Mouse (Mus musculus): Measurements from ENCODE around the gene Gadl1. TPM values are rescaled to one million over a fixed set of nuclear protein-coding genes. Genes with fewer than 3 reads are reported as not detected.

Gadl1 gene
- total and polyA plus RNA-seq, 2 experiments, result not detected

- H3K9ac ChIP-seq (ENCODE audit: low read depth, low read length), result no peak overlapping the region
- no peak for DNase-seq (ENCODE audit: extremely low read depth, low read depth, low spot score)
- WGBS, result 89% methylated on average over 1 of the region's 1 CpGs
- H3K36me3 ChIP-seq (ENCODE audit: control insufficient read depth, insufficient read depth, low read length), result no peaks in the 10 kb centered on the region
- no peak overlapping the region for H3K4me3 ChIP-seq (ENCODE audit: insufficient read depth, low read depth, low read length)
- H3K27me3 ChIP-seq (ENCODE audit: control insufficient read depth, insufficient read depth, low read length), result no peaks in the 10 kb centered on the region
- no peak overlapping the region for H3K27ac ChIP-seq (replicated peaks; ENCODE audit: insufficient read depth, low read depth, low read length)
- TF ChIP-seq POLR2A (IDR thresholded peaks at IDR 0.05; ENCODE audit: extremely low read depth, insufficient read depth, low read length) (no peak), CTCF (IDR thresholded peaks at IDR 0.05; ENCODE audit: low read depth, low read length) (no peak)
- no peaks in the 10 kb centered on the region for H3K79me2 ChIP-seq (ENCODE audit: control insufficient read depth, insufficient read depth, low read length)
- H3K4me1 ChIP-seq (ENCODE audit: control insufficient read depth, insufficient read depth, low read length), result no peaks in the 10 kb centered on the region
Measured at GRCm38 (mm10) chr9:115924094-115924493, 14.8 kb downstream of the Gadl1 start.

DNA sequence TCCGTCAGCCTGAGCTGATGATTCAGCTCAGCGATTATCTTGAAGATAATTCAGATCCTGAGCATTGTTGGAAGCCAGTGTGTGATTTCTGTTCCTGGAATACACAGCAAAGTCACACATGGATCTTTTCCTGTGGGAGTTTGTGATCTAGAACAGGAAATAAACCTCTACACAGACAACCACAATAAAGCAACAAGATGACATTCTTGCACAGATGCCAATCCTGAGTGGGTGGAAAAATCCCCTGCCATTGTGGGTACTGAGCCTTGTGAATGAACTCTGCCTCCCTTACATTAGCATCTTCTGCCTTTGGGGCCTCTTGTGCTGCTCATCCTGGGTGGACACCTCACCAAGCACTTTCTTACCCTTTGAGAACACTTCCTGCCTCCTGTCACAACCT is 22.5 kb downstream of the Gadl1 start:
- Histone ChIP-seq H3K27me3 (ENCODE audit: control insufficient read depth, insufficient read depth, low read length) (no peaks in the 10 kb centered on the region), H3K4me3 (ENCODE audit: insufficient read depth, low read depth, low read length) (no peak overlapping the region), H3K36me3 (ENCODE audit: control insufficient read depth, insufficient read depth, low read length) (no peaks in the 10 kb centered on the region), H3K79me2 (ENCODE audit: control insufficient read depth, insufficient read depth, low read length) (no peaks in the 10 kb centered on the region), H3K4me1 (ENCODE audit: control insufficient read depth, insufficient read depth, low read length) (no peaks in the 10 kb centered on the region), H3K27ac (replicated peaks; ENCODE audit: insufficient read depth, low read depth, low read length) (no peak overlapping the region), H3K9ac (ENCODE audit: low read depth, low read length) (no peak overlapping the region)
- WGBS, result 68% methylated on average over 2 of the region's 2 CpGs
- no peak for TF ChIP-seq CTCF (IDR thresholded peaks at IDR 0.05; ENCODE audit: low read depth, low read length)
- no peak for TF ChIP-seq POLR2A (IDR thresholded peaks at IDR 0.05; ENCODE audit: extremely low read depth, insufficient read depth, low read length)
- no peak for DNase-seq (ENCODE audit: extremely low read depth, low read depth, low spot score)

DNA sequence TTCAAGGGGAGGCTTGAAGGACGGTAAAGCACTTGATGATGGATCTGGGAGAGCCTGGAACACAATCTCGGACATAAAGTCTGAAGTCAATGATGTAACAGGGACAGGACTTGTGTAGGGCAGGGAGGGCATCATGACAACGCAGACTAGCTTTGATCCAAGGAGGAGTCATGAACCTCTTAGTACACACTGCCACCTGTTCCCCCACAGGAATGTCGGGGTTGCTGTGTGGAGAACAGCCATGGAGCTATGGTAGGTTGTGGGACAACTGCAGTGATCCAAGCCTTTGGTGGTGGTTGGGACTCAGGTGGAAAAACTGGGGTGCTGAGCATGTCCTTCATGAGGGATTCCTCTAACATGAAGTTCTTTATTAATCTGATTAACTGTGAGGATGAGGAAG is 23.5 kb downstream of the Gadl1 start:
- Histone ChIP-seq H3K4me3 (ENCODE audit: insufficient read depth, low read depth, low read length) (no peak overlapping the region), H3K79me2 (ENCODE audit: control insufficient read depth, insufficient read depth, low read length) (no peaks in the 10 kb centered on the region), H3K27ac (replicated peaks; ENCODE audit: insufficient read depth, low read depth, low read length) (no peak overlapping the region), H3K36me3 (ENCODE audit: control insufficient read depth, insufficient read depth, low read length) (no peaks in the 10 kb centered on the region), H3K9ac (ENCODE audit: low read depth, low read length) (no peak overlapping the region), H3K27me3 (ENCODE audit: control insufficient read depth, insufficient read depth, low read length) (no peaks in the 10 kb centered on the region), H3K4me1 (ENCODE audit: control insufficient read depth, insufficient read depth, low read length) (no peaks in the 10 kb centered on the region)
- 88% methylated on average over 4 of the region's 4 CpGs for WGBS
- TF ChIP-seq POLR2A (IDR thresholded peaks at IDR 0.05; ENCODE audit: extremely low read depth, insufficient read depth, low read length) (no peak), CTCF (IDR thresholded peaks at IDR 0.05; ENCODE audit: low read depth, low read length) (no peak)
- DNase-seq (ENCODE audit: extremely low read depth, low read depth, low spot score), result no peak

GRCm38 (mm10) chr9:115933243-115933964 is 24.1 kb downstream of the Gadl1 start:
- Histone ChIP-seq H3K27me3 (ENCODE audit: control insufficient read depth, insufficient read depth, low read length) (no peaks in the 10 kb centered on the region), H3K9ac (ENCODE audit: low read depth, low read length) (no peak overlapping the region), H3K4me3 (ENCODE audit: insufficient read depth, low read depth, low read length) (no peak overlapping the region), H3K4me1 (ENCODE audit: control insufficient read depth, insufficient read depth, low read length) (no peaks in the 10 kb centered on the region), H3K79me2 (ENCODE audit: control insufficient read depth, insufficient read depth, low read length) (no peaks in the 10 kb centered on the region), H3K27ac (replicated peaks; ENCODE audit: insufficient read depth, low read depth, low read length) (no peak overlapping the region), H3K36me3 (ENCODE audit: control insufficient read depth, insufficient read depth, low read length) (no peaks in the 10 kb centered on the region)
- WGBS, result 60% methylated on average over 7 of the region's 7 CpGs
- TF ChIP-seq POLR2A (IDR thresholded peaks at IDR 0.05; ENCODE audit: extremely low read depth, insufficient read depth, low read length) (no peak), CTCF (IDR thresholded peaks at IDR 0.05; ENCODE audit: low read depth, low read length) (no peak)
- no peak for DNase-seq (ENCODE audit: extremely low read depth, low read depth, low spot score)

- H3K4me3 ChIP-seq (ENCODE audit: insufficient read depth, low read depth, low read length), result no peak overlapping the region
- 85% methylated on average over 11 of the region's 11 CpGs for WGBS
Measured at GRCm38 (mm10) chr9:115934288-115934687, 25.0 kb downstream of the Gadl1 start.

GRCm38 (mm10) chr9:115936350-115936749 is 27.1 kb downstream of the Gadl1 start:
- Histone ChIP-seq H3K9ac (ENCODE audit: low read depth, low read length) (no peak overlapping the region), H3K36me3 (ENCODE audit: control insufficient read depth, insufficient read depth, low read length) (no peaks in the 10 kb centered on the region), H3K4me3 (ENCODE audit: insufficient read depth, low read depth, low read length) (no peak overlapping the region), H3K79me2 (ENCODE audit: control insufficient read depth, insufficient read depth, low read length) (no peaks in the 10 kb centered on the region), H3K4me1 (ENCODE audit: control insufficient read depth, insufficient read depth, low read length) (no peaks in the 10 kb centered on the region), H3K27ac (replicated peaks; ENCODE audit: insufficient read depth, low read depth, low read length) (no peak overlapping the region), H3K27me3 (ENCODE audit: control insufficient read depth, insufficient read depth, low read length) (no peaks in the 10 kb centered on the region)
- DNase-seq (ENCODE audit: extremely low read depth, low read depth, low spot score), result no peak
- 60% methylated on average over 2 of the region's 2 CpGs for WGBS
- TF ChIP-seq POLR2A (IDR thresholded peaks at IDR 0.05; ENCODE audit: extremely low read depth, insufficient read depth, low read length) (no peak), CTCF (IDR thresholded peaks at IDR 0.05; ENCODE audit: low read depth, low read length) (no peak)

More at GRCm38 (mm10) chr9:115934288-115934687, 25.0 kb downstream of the Gadl1 start:
- no peak overlapping the region for H3K27ac ChIP-seq (replicated peaks; ENCODE audit: insufficient read depth, low read depth, low read length)
- no peaks in the 10 kb centered on the region for H3K36me3 ChIP-seq (ENCODE audit: control insufficient read depth, insufficient read depth, low read length)
- H3K79me2 ChIP-seq (ENCODE audit: control insufficient read depth, insufficient read depth, low read length), result no peaks in the 10 kb centered on the region
- TF ChIP-seq POLR2A (IDR thresholded peaks at IDR 0.05; ENCODE audit: extremely low read depth, insufficient read depth, low read length) (no peak), CTCF (IDR thresholded peaks at IDR 0.05; ENCODE audit: low read depth, low read length) (no peak)
- no peak for DNase-seq (ENCODE audit: extremely low read depth, low read depth, low spot score)
- no peak overlapping the region for H3K9ac ChIP-seq (ENCODE audit: low read depth, low read length)
- H3K4me1 ChIP-seq (ENCODE audit: control insufficient read depth, insufficient read depth, low read length), result no peaks in the 10 kb centered on the region
- no peaks in the 10 kb centered on the region for H3K27me3 ChIP-seq (ENCODE audit: control insufficient read depth, insufficient read depth, low read length)
